21 mouse cellular contexts compared by ENCODE assay signal in the genomic region with DNA sequence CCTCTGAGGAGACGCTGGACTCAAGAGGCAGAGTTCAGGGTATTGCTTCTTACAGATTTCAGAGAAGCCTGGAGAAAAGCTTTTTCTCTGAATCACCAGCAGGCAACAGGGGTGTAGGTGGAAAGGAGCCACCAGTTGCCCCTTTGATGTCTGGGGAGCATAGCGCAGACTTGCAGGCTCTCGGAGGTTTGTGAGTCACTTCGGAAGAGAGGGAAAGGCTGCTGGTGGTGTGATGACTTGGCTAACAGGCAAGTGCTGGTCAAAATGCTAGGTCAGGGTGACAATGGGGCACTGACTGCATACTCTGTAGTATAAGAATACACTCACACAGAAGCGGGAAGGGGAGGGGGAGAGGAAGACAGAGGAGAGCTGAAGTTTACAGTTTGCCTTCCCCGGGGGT. TPM values are rescaled to one million over a fixed set of nuclear protein-coding genes. Genes with fewer than 3 reads are reported as not detected.
DNase-seq lines count a peak whose midpoint lies in the region; ATAC-seq lines count a peak whose summit lies in the region.
"Had no signal": no experiment of that assay in that cellular context is flagged by ENCODE, and none has a peak within 500 bp of the region (broad histone marks: within the 10 kb centered on the region; RNA-seq: fewer than 3 reads in every experiment).

No protein-coding gene starts in this region.

- 41% methylated on average over 6 of the region's 6 CpGs for WGBS in kidney, embryonic 16.5 days
- 49% methylated on average over 6 of the region's 6 CpGs for WGBS in midbrain, embryonic 16.5 days

- no peak overlapping the region for H3K4me3 ChIP-seq in kidney, embryonic 16.5 days (ENCODE audit: low read length)
- H3K4me3 ChIP-seq in midbrain, embryonic 16.5 days (ENCODE audit: low read depth, low read length) = no peak overlapping the region
- H3K4me3 ChIP-seq: embryonic facial prominence, embryonic 15.5 days; limb, embryonic 10.5 days; neural tube, embryonic 13.5 days had no signal

- no peak overlapping the region for H3K9ac ChIP-seq in kidney, embryonic 16.5 days (replicated peaks; ENCODE audit: low read length)
- H3K9ac ChIP-seq in midbrain, embryonic 16.5 days (ENCODE audit: low read depth, low read length) = no peak overlapping the region
- H3K9ac ChIP-seq: embryonic facial prominence, embryonic 15.5 days; lung, embryonic 14.5 days; neural tube, embryonic 13.5 days had no signal

- no peaks in the 10 kb centered on the region for H3K4me1 ChIP-seq in kidney, embryonic 16.5 days (ENCODE audit: insufficient read depth, low read length)
- H3K4me1 ChIP-seq in midbrain, embryonic 16.5 days (ENCODE audit: control insufficient read depth, insufficient read depth, low read length) = no peaks in the 10 kb centered on the region
- H3K4me1 ChIP-seq: embryonic facial prominence, embryonic 15.5 days; neural tube, embryonic 13.5 days had no signal

- no peak overlapping the region for H3K27ac ChIP-seq in kidney, embryonic 16.5 days (ENCODE audit: low read length)
- no peak overlapping the region for H3K27ac ChIP-seq in midbrain, embryonic 16.5 days (ENCODE audit: low read length)
- H3K27ac ChIP-seq: embryonic facial prominence, embryonic 15.5 days; hindbrain, postnatal 0 days; limb, embryonic 10.5 days; macrophage; neural tube, embryonic 13.5 days had no signal

- DNase-seq in 3134 (ENCODE audit: extremely low read depth, insufficient read length, low spot score) (peak; percentile 69), adipocyte (ENCODE audit: low spot score) (peak; percentile 8)
- DNase-seq in CD4-positive helper T cell, adult 2 months (ENCODE audit: low read depth, low spot score) = peak; percentile 34
- peak; percentile 61 for DNase-seq in fibroblast of lung, adult 2 months (ENCODE audit: low read depth)
- no peak for DNase-seq in frontal cortex, postnatal 36 days (ENCODE audit: low spot score in 2 of 2)
- DNase-seq: cerebellum, postnatal 14 days; embryo, embryonic 11 days; kidney, adult 2 months; lung, embryonic 14.5 days; right cerebral cortex, postnatal 14 days had no signal

- no peaks in the 10 kb centered on the region for H3K27me3 ChIP-seq in kidney, embryonic 16.5 days (ENCODE audit: insufficient read depth, low read length)
- no peaks in the 10 kb centered on the region for H3K27me3 ChIP-seq in midbrain, embryonic 16.5 days (ENCODE audit: control insufficient read depth, insufficient read depth, low read depth, low read length)
- H3K27me3 ChIP-seq: embryonic facial prominence, embryonic 15.5 days had no signal

- H3K9me3 ChIP-seq in kidney, embryonic 16.5 days (ENCODE audit: low read length) = no peaks in the 10 kb centered on the region
- H3K9me3 ChIP-seq in midbrain, embryonic 16.5 days (replicated peaks; ENCODE audit: control insufficient read depth, low read length, poor library complexity, severe bottlenecking) = no peaks in the 10 kb centered on the region
- H3K9me3 ChIP-seq: embryonic facial prominence, embryonic 15.5 days; limb, embryonic 10.5 days; neural tube, embryonic 13.5 days had no signal

- H3K4me2 ChIP-seq in kidney, embryonic 16.5 days (replicated peaks; ENCODE audit: low read depth, low read length) = no peak overlapping the region
- no peak overlapping the region for H3K4me2 ChIP-seq in midbrain, embryonic 16.5 days (ENCODE audit: low read length)
- H3K4me2 ChIP-seq: embryonic facial prominence, embryonic 15.5 days; liver, embryonic 11.5 days; lung, embryonic 14.5 days; neural tube, embryonic 13.5 days had no signal

- ATAC-seq in kidney, embryonic 16.5 days (ENCODE audit: low FRiP score, low TSS enrichment) = no peak
- ATAC-seq in midbrain, embryonic 16.5 days = no peak
- ATAC-seq: forebrain, embryonic 14.5 days; hindbrain, postnatal 0 days had no signal

- H3K36me3 ChIP-seq in kidney, embryonic 16.5 days (ENCODE audit: insufficient read depth, low read length) = no peaks in the 10 kb centered on the region
- no peaks in the 10 kb centered on the region for H3K36me3 ChIP-seq in midbrain, embryonic 16.5 days (ENCODE audit: control insufficient read depth, insufficient read depth, low read length)
- H3K36me3 ChIP-seq: embryonic facial prominence, embryonic 15.5 days; limb, embryonic 10.5 days; neural tube, embryonic 13.5 days had no signal

RNA-seq across cellular contexts. Expression of a gene that starts 27.2 kb away (rescaled TPM):
- polyA plus RNA-seq in kidney, embryonic 16.5 days (2015; fragmentation: Nextera tagmentation; extraction: Ambion mirVana) = 0.19 and 0.22 TPM in 2 replicates
- 0.10 TPM in 1 of 2 replicates, not detected in the other for polyA plus RNA-seq in midbrain, embryonic 16.5 days (2015; fragmentation: Nextera tagmentation; extraction: Ambion mirVana)
- polyA plus RNA-seq: liver, embryonic 11.5 days; lung, embryonic 14.5 days; macrophage had no signal

RNA-seq across cellular contexts. Expression of a gene that starts 51.3 kb away (rescaled TPM):
- polyA plus RNA-seq in kidney, embryonic 16.5 days (2015; fragmentation: Nextera tagmentation; extraction: Ambion mirVana) = 0.12 TPM in 1 of 2 replicates, not detected in the other
- polyA plus RNA-seq in midbrain, embryonic 16.5 days (2015; fragmentation: Nextera tagmentation; extraction: Ambion mirVana) = not detected in 2 replicates
- polyA plus RNA-seq: forebrain, embryonic 14.5 days; heart, embryonic 14.5 days; limb, embryonic 10.5 days; liver, embryonic 11.5 days; lung, embryonic 14.5 days; midbrain, postnatal 0 days; neural tube, embryonic 13.5 days had no signal

Comparison
In these comparisons a context has a peak if more than half of its experiments do, and no peak if none do; other contexts are left out.
1. DNase-seq: peak in 3134 (single experiment), CD4-positive helper T cell, adult 2 months (single experiment), adipocyte (single experiment) and fibroblast of lung, adult 2 months (single experiment); none in frontal cortex, postnatal 36 days (0 of 2).